Mouse (Mus musculus): Measurements from ENCODE around the gene Hsdl2.
"Not testable (repeated sequence)": the region's sequence is repeated elsewhere in the genome, so short reads cannot be mapped to it uniquely, and the experiment has no call there.

Hsdl2 gene

DNA sequence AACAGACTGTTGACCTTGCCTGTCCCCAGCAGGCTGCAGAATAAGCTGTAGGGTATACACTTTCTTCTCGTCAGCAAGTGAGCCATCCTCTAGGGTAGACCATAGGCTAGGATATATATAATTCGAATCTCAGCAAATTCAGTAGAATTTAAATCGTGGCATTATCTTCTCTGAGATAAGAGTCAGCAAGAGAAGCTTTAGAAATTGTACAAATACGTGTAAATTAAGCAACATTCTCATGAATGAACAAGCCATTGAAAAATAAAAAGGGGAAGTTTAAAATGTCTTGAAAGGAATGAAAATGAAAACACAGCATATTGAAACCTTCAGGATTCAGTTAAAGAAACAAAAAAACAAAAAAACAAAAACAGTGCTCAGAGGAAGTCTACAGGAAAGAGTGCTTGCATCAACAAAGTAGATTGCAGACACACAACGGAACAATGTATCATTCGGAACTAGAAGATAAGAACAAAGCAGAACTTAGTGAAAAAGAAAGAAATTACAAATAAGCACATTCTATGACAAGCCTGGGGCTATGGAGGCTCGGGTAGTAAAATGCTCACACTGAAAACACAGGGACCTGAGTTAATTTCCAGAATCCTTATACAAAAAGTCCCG is 15.7 kb upstream of the Hsdl2 start:
- DNase-seq, result no peak

DNA sequence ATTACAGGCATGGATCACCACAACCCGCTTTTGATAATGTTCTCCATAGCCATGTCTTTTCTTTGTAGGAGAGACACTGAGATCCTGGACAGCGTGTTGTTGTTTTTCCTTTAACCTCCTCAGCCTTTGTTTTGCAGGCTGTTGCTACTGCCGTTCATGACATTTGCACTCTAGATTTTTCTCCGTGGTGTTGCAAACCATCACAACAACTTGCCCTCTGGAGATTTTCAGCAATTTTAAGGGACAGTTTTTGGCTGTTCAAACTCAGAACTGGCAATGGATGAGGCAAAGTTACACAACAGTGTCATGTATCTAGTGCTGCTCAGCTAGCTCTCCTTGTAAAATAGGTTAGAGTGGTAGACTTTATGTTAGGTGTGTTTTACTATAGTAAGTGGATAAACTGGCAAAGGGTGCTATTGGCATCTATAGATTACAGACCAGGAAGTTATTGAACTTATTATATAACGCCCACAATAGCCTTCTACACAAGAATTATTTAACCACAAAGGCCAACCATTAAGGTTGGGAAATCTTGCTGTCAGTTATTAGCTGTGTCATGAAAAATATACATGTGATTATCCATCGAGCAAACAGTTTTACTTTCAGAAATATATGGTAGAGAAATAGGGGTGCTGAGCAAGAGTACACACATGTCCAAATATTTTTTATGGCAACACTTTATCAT is 13.6 kb upstream of the Hsdl2 start:
- no peak for DNase-seq

DNA sequence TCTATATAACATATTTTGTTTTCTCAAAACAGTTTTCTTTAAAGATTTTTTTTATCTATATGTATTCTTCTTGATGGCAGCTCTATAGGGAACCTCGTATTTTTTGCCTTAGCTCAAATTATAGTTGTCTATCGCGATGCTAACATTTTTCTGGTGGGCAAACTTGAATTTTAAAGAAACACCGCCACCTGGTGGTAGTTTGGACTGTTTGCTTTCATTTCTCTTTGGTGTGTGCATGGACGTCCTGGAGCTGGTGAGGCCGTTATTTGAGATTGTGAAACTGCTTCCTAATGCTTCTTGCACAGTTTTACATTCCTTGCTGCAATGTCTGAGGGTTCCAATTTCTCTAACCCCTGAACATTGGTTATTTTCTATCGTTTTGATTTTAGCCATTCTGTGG is 11.8 kb upstream of the Hsdl2 start:
- peak; percentile 77 for DNase-seq

DNA sequence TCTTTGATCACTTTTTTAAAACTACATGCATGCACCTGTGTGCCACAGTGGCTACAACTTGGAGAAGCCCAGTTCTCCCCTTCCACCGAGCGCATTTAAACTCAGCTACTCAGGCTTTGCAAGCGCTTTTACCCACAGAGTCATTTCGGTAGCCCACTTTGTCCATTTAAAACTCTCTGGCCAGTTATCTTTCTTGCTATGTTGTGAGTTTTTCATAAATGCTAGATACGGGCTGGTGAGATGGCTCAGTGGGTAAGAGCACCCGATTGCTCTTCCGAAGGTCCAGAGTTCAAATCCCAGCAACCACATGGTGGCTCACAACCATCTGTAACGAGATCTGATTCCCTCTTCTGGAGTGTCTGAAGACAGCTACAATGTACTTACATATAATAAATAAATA is 10.8 kb upstream of the Hsdl2 start:
- not testable (repeated sequence) for DNase-seq

DNA sequence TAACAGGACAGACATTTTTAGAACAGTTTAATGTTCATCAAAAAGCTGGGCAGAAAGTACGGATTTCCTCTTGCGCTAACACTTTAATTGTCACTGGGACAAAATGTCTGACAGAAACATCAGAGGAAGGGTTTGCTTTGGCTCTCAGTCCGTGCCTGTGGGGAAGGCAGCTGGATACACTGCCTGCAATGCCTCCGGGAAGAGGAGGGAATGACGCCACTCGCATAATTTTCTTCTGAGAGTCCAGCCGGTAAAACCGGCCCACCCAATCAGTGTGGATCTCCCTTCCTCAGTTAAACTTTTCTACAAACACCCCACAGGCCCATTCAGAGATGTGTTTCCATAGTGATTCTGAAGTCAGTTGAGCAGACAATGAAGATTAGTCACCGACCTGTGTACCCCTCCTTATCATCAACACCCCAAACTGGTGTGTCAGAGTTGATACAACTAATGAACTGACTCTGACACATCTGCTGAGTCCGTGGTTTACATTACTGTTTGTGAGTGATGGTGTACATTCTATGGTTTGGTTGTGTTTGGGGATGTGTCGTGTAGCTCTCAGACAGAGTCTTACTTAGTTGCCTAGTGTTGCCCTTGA is 8.7 kb upstream of the Hsdl2 start:
- no peak for DNase-seq

DNA sequence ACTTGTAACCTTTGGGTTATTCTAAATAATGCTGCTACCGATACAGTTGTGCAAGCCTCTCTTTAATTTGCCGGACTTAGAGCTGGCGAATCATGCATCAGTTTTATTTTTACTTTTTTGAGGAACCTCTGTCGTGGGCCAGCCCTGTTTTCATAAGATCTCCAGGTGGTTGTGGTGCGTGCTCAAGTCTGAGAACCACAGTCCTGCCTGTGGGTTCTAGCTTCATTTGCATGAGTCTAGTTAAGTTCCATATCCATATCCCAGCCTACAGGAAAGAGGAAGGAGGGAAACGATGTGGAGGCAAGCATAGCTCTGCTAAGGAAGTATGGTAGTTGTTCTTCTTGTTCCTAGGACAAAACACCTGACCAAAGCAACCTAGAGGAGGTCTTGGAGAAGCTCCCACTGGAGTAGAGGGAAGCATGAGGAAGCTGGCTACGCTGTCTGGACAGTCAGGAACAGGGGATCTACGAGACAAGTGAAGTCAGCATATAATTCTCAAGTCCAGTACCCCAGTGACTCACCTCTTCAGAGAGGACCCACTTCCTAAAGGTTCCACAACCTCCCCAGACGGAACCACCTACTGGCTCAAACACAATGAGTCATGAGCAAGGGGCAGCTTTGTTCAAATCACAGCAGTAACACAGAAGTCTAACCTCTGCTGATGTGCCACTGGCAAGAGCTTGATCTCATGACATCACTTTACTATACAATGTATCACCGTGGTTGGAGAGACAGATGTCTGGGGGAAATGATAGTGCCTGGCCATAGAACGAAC is 6.0 kb upstream of the Hsdl2 start:
- DNase-seq, result no peak

DNA sequence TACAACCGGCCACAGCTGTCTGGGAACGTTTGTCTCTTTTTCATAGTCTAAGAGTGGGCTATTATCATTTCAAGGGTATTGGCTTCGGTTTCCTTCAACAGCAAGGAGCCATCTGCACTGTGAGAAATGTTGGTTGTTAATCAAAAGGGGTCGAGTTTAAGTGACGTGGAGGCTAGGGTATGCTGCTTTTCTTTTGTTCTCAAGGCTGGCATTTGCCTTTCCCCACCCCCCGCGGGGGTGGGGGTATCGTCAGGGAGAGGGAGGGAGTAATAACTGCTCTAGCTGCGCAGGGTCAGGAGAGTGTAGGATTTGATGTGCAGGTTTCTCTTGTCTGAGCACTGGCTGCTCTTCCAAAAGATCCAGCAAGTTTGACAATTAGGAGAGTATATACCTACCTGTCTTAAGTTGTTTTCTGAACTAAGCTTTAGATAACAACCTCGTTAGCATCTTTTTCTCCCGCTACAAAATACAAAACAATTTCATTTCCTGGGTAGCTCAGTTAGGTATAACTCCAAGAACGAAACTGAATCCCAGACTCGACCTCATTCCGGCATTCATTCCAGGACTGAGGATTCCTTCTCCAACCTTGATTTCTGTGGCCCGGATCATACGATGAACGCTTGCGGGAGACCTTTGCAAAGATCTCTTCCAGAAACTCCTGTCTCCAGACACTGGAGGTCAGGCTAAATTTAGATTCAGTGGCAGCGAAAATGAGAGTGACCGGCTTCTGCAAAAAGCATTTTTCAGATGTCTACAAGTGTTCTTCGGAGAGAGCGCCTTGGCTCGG is 675 bp upstream of the Hsdl2 start:
- DNase-seq, result peak; percentile 68

DNA sequence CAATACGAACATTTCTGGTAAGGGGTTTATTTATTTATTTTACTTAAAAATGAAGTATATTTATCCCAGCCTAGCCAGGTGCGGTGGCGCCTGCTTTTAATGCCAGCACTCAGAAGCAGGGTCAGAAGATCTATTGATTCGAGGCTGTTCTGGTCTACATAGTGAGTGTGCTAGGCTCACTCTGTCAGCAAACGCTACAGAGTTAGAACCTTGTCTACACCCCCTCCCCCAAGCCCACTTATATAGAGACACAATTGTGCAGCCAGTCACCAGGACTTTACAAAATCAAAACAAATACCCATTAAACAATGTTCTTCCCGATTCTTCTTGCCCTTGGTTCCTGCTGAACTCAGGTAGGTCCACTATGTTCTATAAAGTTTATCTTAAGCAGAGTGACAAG is 823 bp downstream of the Hsdl2 start:
- no peak for DNase-seq

DNA sequence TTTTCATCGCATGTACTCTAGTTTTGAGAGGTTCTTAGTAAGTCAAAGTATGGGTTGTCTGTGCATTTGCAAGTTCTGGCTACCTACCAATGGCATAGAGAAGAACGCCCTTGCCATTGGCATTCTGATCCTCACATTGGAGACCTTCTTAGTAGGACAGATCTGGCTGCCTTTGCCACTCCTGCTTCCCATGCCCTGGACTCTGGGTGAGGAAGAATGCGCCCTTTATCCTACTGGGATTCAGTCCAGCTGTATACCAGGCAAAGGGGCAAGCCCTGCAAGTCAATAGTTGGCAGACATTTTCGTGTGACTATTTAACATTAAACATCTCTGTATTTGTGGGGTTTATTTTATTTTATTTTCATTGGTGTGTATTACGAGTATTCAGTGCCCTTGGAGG is 3.7 kb downstream of the Hsdl2 start:
- no peak for DNase-seq

DNA sequence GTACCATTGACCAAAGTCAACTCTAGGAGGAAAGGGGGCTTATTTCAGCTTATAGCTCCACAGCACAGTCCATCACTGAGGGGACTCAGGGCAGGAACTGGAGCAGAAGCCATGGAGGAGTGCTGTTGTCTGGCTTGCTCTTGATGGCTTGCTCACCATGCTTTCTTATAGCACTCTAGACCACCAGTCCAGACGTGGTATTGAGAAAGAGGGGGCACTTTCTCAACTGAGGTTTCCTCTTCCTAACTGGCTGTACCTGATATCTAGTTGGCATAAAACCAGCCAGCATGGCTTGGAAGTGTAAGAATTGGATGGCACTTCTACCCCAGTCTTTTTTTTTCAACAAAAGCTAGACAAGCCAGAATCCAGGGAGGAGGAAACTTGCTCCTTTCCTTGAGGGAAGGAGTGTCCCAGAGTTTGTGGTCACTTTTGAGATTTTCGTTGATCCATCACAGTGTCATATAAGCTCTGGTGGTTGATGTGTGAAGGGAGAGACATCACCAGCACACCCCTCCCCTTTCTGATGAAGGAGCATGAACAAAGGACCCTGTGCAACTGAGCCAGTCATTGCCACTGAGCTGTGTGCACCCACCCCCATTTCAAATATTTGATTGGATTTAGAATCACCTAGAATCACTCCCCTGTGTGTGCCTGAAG is 6.0 kb downstream of the Hsdl2 start:
- DNase-seq, result no peak

DNA sequence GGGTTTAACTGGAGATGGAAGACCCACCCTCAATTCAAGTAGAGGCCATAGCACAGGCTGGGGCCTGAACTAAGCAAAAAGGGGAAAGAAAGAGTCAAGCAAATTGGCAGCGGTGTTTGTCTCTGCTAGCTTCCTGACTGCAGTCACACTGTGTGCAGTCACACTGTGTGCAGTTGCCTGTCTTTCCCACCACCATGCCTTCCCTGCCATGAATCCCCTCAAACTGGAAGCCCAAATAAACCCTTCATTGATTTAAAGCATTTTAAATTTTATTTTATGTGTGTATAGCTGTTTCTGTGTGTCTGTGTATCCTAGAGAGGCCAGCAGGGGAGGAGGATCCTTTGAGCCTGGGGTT is 6.5 kb downstream of the Hsdl2 start:
- DNase-seq, result no peak

DNA sequence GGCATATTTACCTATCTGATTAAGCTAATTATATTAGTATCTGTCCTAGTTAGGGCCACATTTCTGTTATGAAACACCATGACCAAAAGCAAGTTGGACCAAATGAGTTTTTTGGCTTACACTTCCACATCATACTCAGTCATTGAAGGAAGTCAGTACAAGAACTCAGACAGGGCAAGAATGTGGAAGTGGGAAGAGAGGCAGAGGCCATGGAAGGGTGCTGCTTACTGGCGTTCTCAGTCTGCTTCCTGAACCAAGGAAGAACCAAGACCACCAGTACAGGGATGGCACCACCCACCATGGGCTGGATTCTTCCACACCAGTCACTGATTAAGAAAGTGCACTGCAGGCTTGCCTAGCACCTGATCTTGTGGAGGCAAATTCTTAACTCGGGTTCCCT is 13.3 kb downstream of the Hsdl2 start:
- DNase-seq, result no peak

DNA sequence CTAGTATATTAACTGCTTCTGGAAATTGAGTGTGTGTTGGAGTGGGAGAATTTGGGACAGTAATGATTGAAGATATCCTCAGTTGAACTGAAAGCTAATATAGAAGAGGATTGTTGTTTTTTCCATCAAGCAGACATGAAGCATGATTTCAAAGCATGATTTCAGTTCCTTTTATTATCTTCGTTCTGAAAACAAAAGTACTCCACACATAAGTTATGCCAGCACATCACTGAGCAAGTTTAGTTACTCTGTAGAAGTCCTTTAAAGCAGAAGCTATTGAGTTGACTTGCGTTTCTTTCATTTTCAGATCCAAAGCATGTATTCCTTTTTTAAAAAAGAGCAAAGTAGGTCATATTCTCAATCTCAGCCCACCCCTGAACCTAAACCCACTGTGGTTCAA is 15.2 kb downstream of the Hsdl2 start:
- DNase-seq, result no peak

DNA sequence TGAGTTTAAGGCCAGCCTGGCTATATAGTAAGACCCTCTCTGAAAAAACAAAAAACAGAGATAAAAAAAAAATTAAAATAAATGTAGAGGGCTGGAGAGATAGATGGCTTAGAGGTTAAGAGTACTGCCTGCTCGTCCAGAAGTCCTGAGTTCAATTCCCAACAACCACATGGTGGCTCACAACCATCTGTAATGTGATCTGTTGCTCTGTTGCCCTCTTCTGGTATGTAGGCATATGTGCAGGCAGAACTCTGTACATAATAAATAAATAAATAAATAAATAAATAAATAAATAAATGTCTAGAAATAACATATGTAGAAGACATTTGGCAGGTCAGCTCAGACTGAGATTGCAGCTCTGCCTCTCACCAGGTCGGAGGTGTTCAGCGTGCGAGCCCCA is 21.3 kb downstream of the Hsdl2 start:
- no peak for DNase-seq

DNA sequence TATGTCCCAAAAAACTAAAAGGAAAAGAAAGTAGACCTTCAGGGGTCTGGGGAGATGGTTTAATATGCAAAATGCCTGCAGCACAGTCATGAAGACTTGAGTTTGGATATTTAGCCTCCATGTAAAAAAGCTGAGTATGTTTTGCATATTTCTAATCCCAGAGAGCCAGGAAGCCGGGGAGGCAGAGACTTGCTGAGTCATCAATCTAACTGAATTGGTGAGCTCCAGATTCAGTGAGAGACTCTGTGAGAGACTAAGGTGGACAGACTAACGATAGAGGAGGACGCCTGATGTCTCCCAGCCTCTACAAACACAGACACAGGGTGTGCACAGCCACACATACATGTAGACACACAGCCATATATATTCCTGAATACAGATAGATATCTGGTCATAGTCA is 23.5 kb downstream of the Hsdl2 start:
- no peak for DNase-seq

DNA sequence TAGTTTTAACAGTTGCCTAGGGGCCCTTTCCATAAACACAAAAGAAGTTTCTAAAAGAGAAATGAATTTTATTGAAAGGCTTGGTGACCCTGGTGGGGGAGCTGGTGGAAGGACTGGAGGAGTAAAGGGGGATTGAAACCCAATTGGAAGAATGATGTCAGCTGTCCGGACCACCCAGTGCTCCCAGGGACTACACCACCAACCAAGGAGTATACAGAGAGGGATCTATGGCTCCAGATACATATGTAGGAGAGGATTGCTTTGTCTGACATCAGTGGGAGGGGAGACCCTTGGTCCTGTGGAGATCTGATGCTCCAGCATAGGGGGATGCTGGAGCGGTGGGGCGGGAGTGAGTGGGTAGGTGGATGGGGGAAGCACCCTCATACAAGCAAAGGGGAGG is 24.1 kb downstream of the Hsdl2 start:
- no peak for DNase-seq

DNA sequence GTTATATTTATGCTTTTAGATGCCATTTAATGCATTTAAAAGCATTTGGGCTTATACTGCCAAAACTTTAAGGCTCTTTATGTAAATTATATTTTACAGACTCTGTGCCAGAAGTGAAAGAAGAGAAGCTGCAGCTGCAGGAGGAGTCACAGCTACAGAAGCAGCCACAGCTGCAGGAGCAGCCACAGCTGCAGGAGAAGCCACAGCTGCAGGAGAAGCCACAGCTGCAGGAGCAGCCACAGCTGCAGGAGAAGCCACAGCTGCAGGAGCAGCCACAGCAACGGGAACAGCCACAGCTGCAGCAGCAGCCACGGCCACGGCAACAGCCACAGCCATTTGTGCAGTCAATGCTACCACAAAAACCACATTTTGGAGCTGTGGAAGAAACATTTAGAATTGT is 29.0 kb downstream of the Hsdl2 start:
- DNase-seq, result no peak

DNA sequence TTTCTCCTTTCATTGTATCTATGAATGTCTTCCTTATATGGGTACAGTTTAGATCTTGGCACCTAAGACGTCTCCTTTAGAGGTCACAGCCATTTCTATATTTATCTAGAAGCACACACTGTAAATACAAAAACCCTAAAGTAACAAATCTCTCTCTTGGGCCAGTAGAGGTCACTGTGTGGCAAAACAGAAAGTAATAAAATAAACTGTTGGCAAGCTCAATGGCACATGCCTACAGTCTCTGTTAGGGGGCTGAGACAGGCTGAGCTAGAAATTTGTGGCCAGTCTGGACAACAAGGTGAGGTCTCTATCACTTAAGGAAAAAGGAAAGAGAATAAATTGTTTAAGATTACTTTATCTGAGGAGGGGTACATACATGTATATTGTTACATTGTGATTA is 33.6 kb downstream of the Hsdl2 start:
- DNase-seq, result peak; percentile 17

DNA sequence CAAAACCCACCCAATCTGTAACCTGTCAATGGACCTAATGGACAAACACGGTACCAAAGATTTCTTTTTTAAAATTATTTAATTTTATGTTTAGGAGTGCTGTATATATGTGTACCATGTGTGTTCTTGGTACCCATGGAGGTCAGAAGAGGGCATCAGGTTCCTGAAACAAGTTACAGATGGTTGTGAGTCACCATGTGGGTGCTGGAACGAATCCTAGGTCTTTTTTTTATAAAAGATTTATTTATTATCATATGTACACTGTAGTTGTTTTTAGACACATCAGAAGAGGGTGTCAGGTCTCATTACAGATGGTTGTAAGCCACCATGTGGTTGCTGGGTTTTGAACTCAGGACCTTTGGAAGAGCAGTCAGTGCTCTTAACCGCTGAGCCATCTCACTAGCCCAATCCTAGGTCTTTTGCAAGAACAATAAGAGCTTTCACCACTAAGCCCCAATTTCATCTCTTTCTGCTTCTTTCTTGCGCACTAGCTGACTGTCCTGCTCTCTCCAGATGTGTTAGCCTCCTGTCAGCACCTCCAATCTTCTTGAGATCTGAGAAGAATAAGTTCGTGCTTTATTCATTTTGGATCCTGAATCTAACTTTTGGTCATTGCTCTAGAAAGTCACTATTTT is 38.4 kb downstream of the Hsdl2 start:
- no peak for DNase-seq

DNA sequence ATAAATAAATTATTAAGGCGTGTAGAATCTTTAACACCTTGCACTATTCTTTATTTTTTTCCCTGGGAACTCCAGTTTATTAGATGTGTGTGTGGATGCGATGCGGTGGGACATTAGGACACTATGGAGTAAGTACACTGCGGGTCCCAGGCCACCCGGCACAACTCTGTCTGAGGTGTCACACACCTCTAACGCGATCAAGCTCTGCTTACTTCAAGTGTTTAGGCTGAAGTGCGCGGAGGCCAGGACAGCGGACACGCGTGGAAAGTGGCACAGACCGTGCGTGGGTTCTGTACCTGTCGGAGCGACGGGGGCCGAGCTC is 44.3 kb downstream of the Hsdl2 start:
- DNase-seq, result no peak

DNA sequence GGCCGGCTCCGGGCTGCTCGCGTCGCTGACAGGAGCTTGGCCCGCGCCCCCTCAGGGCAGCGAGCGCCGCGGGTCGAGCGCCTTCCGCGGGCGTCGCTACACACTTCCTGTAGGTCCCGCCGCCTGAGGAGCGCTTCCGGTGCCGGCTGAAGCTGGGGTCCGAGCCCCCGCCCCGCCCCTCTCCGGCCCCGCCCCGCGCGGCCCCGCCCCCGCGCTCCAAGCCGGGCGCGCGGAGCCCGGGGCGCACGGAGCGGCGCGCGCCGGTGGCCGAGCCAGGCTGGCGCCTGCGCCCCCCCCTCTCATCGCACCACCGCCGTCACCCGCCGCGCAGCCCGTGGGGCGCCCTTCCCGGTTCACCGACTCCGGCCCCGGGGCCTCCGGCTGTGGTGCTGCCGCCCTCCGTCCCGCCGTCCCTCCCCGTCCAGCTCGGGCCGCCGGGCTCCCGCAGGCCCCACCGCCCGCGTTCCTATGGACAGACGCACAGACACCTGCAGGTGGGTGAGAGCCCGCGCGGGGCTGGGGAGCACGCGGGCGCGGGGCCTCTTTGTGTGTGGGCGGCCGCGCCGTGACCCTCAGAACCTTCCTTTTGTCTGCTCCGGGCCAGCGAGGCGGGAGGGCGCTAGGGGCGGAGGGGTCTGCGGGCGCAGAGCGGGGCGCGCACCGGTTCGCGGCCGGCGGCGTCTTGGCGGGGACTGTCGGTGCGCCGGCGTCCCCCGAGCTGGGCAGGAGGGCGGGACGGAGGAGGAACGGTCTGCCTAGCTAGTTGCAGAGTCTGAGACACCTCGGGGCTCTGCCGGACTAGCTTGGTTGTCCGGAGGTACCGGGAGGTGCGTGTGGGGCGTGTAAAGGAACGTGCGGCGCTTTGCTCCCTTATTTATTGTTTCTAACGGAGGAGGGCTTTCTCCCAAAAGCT is 44.9 kb downstream of the Hsdl2 start, which contains the start of gene E130308A19Rik:
Gene E130308A19Rik (plus strand): TSS at position 214 of the 913 bp plus-strand sequence.
- peak; percentile 85 for DNase-seq
